Mouse (Mus musculus): ENCODE results near the gene Tmem101. TPM values are rescaled to one million over a fixed set of nuclear protein-coding genes. Genes with fewer than 3 reads are reported as not detected.

Gene Tmem101
- 42.7 and 43.1 TPM in 2 replicates for polyA plus RNA-seq (2015; fragmentation: Nextera tagmentation; extraction: Ambion mirVana)

DNA sequence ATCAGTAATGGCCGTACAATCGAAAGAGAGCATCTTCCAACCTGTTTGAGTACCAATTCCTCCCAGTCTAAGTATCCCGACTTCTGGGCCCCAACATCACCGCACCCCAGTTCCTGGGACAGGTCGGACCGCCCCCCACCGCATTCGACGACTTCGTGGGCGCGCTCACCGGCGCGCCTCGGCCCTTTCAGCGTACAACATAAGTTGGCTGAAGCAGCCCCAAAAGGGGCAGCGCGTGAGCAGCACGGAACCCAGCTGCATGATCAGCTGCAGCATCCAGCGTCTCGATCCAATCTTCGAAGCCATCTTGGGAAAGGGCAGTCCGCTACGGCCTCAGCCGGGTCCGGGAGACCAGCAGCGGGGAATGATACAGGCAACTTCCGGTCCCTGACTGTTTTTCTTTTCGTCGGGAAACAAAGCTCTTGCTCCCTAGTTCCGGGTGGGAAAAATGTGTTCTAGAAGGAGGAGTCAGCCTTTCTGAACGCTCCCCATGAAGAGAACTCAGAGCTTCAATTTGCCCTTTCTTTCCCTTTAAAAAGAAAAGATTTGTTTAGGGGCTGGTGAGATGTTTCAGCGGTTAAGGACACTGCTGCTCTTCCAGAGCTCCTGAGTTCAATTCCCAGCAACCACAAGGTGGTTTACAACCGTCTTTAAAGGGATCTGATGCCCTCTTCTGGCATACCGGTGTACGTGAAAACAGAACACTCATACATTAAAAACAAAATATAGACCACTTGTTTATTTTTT lies at the start of gene Tmem101:
Gene Tmem101, minus strand, starts transcription at position 366 of the 747 bp plus-strand sequence.
- H3K9ac ChIP-seq (replicated peaks; ENCODE audit: low read length) = peak within 1 kb of the TSS; percentile 94
- H3K4me1 ChIP-seq (ENCODE audit: insufficient read depth, low read length) = peaks cover 8% of the 10 kb centered on the region
- H3K27me3 ChIP-seq (ENCODE audit: insufficient read depth, low read length) = no peaks in the 10 kb centered on the region
- no peaks in the 10 kb centered on the region for H3K9me3 ChIP-seq (ENCODE audit: low read length)
- ATAC-seq (ENCODE audit: low FRiP score, low TSS enrichment) = peak; percentile 83
- under 1% methylated on average over 37 of the region's 37 CpGs for WGBS
- H3K4me3 ChIP-seq (ENCODE audit: low read length) = peak within 1 kb of the TSS; percentile 91
- H3K27ac ChIP-seq (ENCODE audit: low read length) = peak within 1 kb of the TSS; percentile 69
- H3K4me2 ChIP-seq (replicated peaks; ENCODE audit: low read depth, low read length) = peak within 1 kb of the TSS; percentile 73
- peaks cover 17% of the 10 kb centered on the region for H3K36me3 ChIP-seq (ENCODE audit: insufficient read depth, low read length)

DNA sequence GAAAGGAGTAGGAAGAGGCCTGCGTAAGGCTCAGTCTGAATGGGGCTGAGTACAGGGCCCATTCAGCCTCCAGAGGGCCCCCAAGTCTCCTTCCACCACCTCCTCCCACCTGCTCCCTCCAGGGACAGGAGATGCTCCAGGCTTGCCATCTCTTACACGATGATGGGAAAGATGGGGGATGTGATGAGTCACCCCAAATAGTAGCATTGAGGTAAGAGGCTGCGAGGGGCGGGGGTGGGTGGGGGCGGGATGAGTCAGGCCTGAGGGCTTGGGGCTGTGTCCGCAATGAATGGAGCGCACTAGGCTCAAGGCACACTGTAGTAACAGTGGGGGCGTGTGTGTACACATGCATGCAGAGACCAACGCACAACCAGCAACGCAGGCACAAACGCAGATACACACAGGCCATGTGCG lies 45.2 kb upstream of the Tmem101 start:
- ATAC-seq (ENCODE audit: low FRiP score, low TSS enrichment) = no peak
- no peak overlapping the region for H3K4me3 ChIP-seq (ENCODE audit: low read length)
- H3K27ac ChIP-seq (ENCODE audit: low read length) = no peak overlapping the region
- no peaks in the 10 kb centered on the region for H3K9me3 ChIP-seq (ENCODE audit: low read length)
- no peak overlapping the region for H3K9ac ChIP-seq (replicated peaks; ENCODE audit: low read length)
- no peaks in the 10 kb centered on the region for H3K4me1 ChIP-seq (ENCODE audit: insufficient read depth, low read length)
- 78% methylated on average over 12 of the region's 12 CpGs for WGBS
- H3K27me3 ChIP-seq (ENCODE audit: insufficient read depth, low read length) = no peaks in the 10 kb centered on the region
- peaks cover 49% of the 10 kb centered on the region for H3K36me3 ChIP-seq (ENCODE audit: insufficient read depth, low read length)
- H3K4me2 ChIP-seq (replicated peaks; ENCODE audit: low read depth, low read length) = no peak overlapping the region

DNA sequence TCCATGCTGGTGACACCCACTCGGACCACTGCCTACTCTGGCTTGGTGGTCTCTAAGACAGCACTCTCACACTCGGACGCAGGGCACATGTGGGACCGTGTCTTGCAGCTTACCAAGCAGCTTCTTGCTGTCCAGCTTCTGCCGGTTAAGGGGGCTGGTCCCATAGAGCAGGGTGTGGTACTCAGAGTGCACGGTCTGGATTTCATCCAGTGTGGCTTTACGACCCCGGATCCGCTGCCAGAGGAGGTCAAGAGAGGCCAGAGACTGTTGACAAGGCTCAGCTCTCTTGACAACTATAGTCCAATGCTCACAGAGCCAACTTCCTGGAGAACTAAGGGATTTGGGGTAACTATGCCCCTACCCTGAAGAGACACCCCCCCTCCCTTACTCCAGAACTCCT lies 43.7 kb upstream of the Tmem101 start:
- Histone ChIP-seq H3K27me3 (ENCODE audit: insufficient read depth, low read length) (no peaks in the 10 kb centered on the region), H3K4me2 (replicated peaks; ENCODE audit: low read depth, low read length) (no peak overlapping the region), H3K36me3 (ENCODE audit: insufficient read depth, low read length) (peaks cover 56% of the 10 kb centered on the region), H3K27ac (ENCODE audit: low read length) (no peak overlapping the region), H3K4me1 (ENCODE audit: insufficient read depth, low read length) (no peaks in the 10 kb centered on the region), H3K4me3 (ENCODE audit: low read length) (no peak overlapping the region), H3K9ac (replicated peaks; ENCODE audit: low read length) (no peak overlapping the region), H3K9me3 (ENCODE audit: low read length) (no peaks in the 10 kb centered on the region)
- no peak for ATAC-seq (ENCODE audit: low FRiP score, low TSS enrichment)
- WGBS = 34% methylated on average over 9 of the region's 9 CpGs

- WGBS = 70% methylated on average over 6 of the region's 6 CpGs
- peaks cover 59% of the 10 kb centered on the region for H3K36me3 ChIP-seq (ENCODE audit: insufficient read depth, low read length)
Observed at GRCm38 (mm10) chr11:102198245-102198644, 42.0 kb upstream of the Tmem101 start.

DNA sequence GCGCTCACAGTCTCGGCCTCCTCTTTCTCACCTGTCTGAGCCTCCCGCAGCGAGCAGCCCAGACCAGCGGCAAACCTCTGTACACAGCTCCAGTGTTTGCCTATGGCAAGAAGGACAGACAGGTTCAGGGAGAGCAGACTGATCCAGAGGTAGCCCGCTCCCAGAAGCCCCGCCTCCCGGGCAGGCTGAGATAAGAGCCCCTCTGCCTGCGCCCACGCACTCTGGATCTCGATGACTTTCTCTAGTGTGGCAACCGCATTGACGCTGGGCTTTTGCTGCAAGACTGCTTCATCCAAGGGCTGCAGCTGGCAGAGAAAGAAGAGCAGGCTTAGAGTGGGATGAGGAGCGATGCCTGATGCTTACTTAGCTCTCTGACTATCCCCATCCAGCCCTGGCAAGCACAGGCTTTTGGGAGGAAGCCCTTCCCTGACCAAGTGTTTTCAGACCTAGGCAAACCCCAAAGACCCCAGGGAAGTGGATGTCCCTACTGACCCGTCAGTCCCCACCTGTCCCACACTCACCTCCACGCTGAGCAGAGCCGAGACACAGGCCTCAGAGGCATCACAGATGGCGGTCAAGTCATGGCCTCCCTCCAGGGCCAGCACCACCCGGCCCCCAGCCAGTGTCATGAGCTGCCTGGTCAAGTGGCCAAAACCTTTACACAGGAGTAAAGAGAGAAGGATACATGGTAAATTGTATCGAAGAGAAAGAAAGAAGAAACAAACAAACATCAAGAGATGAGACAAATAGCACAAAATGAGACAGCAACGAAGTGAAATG lies 40.0 kb upstream of the Tmem101 start:
- Histone ChIP-seq H3K9ac (replicated peaks; ENCODE audit: low read length) (no peak overlapping the region), H3K4me3 (ENCODE audit: low read length) (no peak overlapping the region), H3K4me2 (replicated peaks; ENCODE audit: low read depth, low read length) (no peak overlapping the region), H3K27ac (ENCODE audit: low read length) (no peak overlapping the region), H3K27me3 (ENCODE audit: insufficient read depth, low read length) (no peaks in the 10 kb centered on the region), H3K36me3 (ENCODE audit: insufficient read depth, low read length) (peaks cover 53% of the 10 kb centered on the region), H3K4me1 (ENCODE audit: insufficient read depth, low read length) (peaks cover 2% of the 10 kb centered on the region), H3K9me3 (ENCODE audit: low read length) (no peaks in the 10 kb centered on the region)
- no peak for ATAC-seq (ENCODE audit: low FRiP score, low TSS enrichment)
- 89% methylated on average over 21 of the region's 21 CpGs for WGBS

More at GRCm38 (mm10) chr11:102198245-102198644, 42.0 kb upstream of the Tmem101 start:
- H3K9me3 ChIP-seq (ENCODE audit: low read length) = no peaks in the 10 kb centered on the region
- H3K27ac ChIP-seq (ENCODE audit: low read length) = no peak overlapping the region
- no peak overlapping the region for H3K9ac ChIP-seq (replicated peaks; ENCODE audit: low read length)
- no peak overlapping the region for H3K4me3 ChIP-seq (ENCODE audit: low read length)
- H3K27me3 ChIP-seq (ENCODE audit: insufficient read depth, low read length) = no peaks in the 10 kb centered on the region
- no peaks in the 10 kb centered on the region for H3K4me1 ChIP-seq (ENCODE audit: insufficient read depth, low read length)
- no peak for ATAC-seq (ENCODE audit: low FRiP score, low TSS enrichment)
- H3K4me2 ChIP-seq (replicated peaks; ENCODE audit: low read depth, low read length) = no peak overlapping the region

DNA sequence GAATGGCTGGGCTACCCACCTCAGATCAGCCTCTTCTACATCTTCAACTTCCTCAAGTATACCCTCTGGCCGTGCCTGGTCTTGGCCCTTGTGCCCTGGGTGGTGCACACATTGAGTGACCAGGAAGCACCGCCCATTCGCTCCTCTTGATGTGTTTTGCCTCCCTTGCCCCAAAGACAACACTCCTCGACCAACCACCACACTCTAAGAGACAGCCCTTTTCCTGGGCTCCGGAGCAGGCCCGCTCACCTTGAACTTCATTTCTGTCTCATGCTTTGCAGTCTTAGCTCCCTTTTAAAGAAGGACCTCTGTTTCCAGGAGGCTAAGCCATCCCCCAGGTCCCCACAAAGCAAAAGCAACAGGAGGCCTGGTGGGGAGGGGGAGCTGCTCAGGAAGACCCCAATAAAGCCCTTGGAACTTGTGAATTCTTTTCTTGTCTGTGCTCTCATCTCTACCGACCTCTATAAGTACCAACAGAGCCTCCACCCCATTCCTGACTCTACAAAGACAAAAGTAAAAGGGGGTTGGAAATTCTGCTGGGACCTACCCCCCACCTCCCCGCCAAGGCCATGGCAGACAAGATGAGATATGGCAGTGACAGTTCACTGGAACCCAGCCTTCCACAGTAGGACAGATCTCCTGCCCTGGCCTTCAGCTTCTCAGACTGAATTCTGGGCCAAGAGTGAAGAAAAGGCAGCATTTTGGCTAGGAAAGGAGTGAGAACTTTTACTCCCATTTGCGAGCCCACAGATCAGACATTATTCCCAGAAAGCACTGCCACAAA lies 37.6 kb upstream of the Tmem101 start:
- peaks cover 44% of the 10 kb centered on the region for H3K36me3 ChIP-seq (ENCODE audit: insufficient read depth, low read length)
- peaks cover 18% of the 10 kb centered on the region for H3K4me1 ChIP-seq (ENCODE audit: insufficient read depth, low read length)
- H3K4me3 ChIP-seq (ENCODE audit: low read length) = no peak overlapping the region
- H3K27ac ChIP-seq (ENCODE audit: low read length) = no peak overlapping the region
- no peaks in the 10 kb centered on the region for H3K9me3 ChIP-seq (ENCODE audit: low read length)
- H3K9ac ChIP-seq (replicated peaks; ENCODE audit: low read length) = no peak overlapping the region
- no peak for ATAC-seq (ENCODE audit: low FRiP score, low TSS enrichment)
- H3K4me2 ChIP-seq (replicated peaks; ENCODE audit: low read depth, low read length) = no peak overlapping the region
- no peaks in the 10 kb centered on the region for H3K27me3 ChIP-seq (ENCODE audit: insufficient read depth, low read length)
- WGBS = 78% methylated on average over 9 of the region's 9 CpGs

DNA sequence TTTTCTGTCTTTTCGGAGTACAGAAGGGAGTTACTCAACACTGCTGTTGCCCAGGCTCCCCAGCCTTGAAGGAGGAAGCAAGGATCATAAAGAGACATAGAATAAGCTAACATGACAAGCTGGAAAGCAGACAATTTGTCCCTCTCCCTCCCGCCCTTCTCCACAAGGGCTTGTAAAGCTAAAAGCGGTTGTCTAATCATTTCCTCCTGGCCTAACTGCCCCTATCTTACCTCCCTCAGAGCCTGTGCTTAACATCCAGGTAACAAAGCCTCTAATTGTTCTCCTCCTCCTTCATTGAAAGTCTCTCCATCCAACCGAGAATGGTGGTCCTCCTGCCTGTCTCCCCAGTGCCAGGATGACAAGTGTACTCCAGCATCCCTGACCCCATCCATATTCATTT lies 34.6 kb upstream of the Tmem101 start:
- Histone ChIP-seq H3K36me3 (ENCODE audit: insufficient read depth, low read length) (peaks cover 23% of the 10 kb centered on the region), H3K9me3 (ENCODE audit: low read length) (no peaks in the 10 kb centered on the region), H3K9ac (replicated peaks; ENCODE audit: low read length) (peak overlapping the region; percentile 22; the same call in 1 of the 2 replicates), H3K27ac (ENCODE audit: low read length) (no peak overlapping the region), H3K4me1 (ENCODE audit: insufficient read depth, low read length) (peaks cover 23% of the 10 kb centered on the region), H3K27me3 (ENCODE audit: insufficient read depth, low read length) (no peaks in the 10 kb centered on the region), H3K4me3 (ENCODE audit: low read length) (peak overlapping the region; percentile 71), H3K4me2 (replicated peaks; ENCODE audit: low read depth, low read length) (peak overlapping the region; percentile 87)
- WGBS = 31% methylated on average over 4 of the region's 4 CpGs
- no peak for ATAC-seq (ENCODE audit: low FRiP score, low TSS enrichment)

DNA sequence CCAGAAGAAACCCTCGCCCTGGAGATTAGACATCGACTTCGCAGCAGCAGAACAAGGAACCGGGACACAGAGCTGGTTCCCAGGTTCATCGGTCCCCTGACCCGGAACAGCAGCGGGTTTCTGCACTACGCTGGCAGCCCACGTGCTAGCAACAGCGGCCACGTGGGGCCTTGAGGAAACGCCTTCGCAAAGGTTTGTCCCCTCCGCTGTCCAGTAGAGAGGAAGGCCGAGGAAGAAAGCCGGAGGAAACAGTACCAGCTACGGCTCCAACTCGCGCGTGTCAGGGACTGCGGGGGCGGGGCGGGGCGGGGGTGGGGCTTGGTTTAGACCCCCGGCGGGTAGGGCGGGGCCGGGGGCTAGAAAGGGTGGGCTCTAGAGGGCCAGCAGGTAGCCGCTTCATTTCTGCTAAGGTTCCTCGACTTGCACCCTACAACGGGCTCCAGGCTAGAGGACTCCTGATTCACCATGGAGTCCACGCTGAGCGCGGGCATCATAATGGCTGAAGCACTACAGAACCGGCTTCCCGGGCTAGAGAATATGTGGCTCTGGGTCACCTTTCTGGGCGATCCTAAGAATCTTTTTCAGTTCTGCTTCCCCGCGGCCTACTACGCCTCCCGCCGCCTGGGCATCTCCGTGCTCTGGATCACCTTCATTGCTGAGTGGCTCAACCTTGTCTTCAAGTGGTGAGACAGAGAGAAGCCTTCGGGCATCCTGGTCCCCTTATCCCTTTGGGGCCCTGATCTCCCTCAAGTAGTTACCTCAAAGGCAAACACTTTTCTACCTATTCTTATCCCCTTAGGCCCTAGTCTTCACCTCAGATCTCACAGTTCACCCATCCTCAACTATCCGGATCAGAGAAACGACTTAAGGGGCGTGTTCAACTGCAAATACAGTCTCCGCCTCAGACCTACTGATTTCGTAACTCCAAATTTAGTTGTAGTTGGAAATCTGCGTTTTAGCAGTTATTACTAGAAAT lies 33.5 kb upstream of the Tmem101 start, which contains the start of gene G6pc3:
Gene G6pc3, plus strand, starts transcription at position 160 of the 976 bp plus-strand sequence.
- peak within 1 kb of the TSS; percentile 87 for H3K4me2 ChIP-seq (replicated peaks; ENCODE audit: low read depth, low read length)
- peak within 1 kb of the TSS; percentile 77 for H3K9ac ChIP-seq (replicated peaks; ENCODE audit: low read length)
- H3K36me3 ChIP-seq (ENCODE audit: insufficient read depth, low read length) = peaks cover 17% of the 10 kb centered on the region
- WGBS = 1% methylated on average over 50 of the region's 50 CpGs
- ATAC-seq (ENCODE audit: low FRiP score, low TSS enrichment) = peak; percentile 82
- H3K4me1 ChIP-seq (ENCODE audit: insufficient read depth, low read length) = peaks cover 27% of the 10 kb centered on the region
- no peaks in the 10 kb centered on the region for H3K27me3 ChIP-seq (ENCODE audit: insufficient read depth, low read length)
- H3K4me3 ChIP-seq (ENCODE audit: low read length) = peak within 1 kb of the TSS; percentile 71
- H3K9me3 ChIP-seq (ENCODE audit: low read length) = no peaks in the 10 kb centered on the region
- H3K27ac ChIP-seq (ENCODE audit: low read length) = peak within 1 kb of the TSS; percentile 77
